Mouse (Mus musculus) myocyte (in vitro differentiated cells): ENCODE measurements at regions not wholly inside any gene's neighbourhood (a gene's known extent, or its start where the extent isn't known, plus 50 kb on each side); places are given as distances from the start of the nearest gene placed in this dataset.

Experiments used
- MAX ChIP-seq: IDR thresholded peaks from one replicate; pipeline ENCODE4 v1.6.1; 2011; ENCODE audit warnings: low read depth, mild to moderate bottlenecking, control low read depth
- MYOG ChIP-seq, 3 experiments: IDR thresholded peaks; one replicate each; pipeline ENCODE4 v1.6.1; 2011; ENCODE audit warnings: control low read depth in 2 of 3, low read depth in 2 of 3, mild to moderate bottlenecking in 2 of 3; ENCODE audit not compliant: insufficient read length in 2 of 3, control insufficient read depth in 1 of 3, insufficient read depth in 1 of 3
- POLR2A ChIP-seq: IDR thresholded peaks from one replicate; pipeline ENCODE4 v1.6.1; 2011; ENCODE audit warnings: low read depth, mild to moderate bottlenecking, control low read depth, moderate library complexity; ENCODE audit not compliant: insufficient read length
- POLR2AphosphoS2 ChIP-seq: IDR thresholded peaks from one replicate; pipeline ENCODE4 v1.6.1; 2011; ENCODE audit warnings: low read depth, control low read depth; ENCODE audit not compliant: insufficient read length
- SRF ChIP-seq: IDR thresholded peaks from one replicate; pipeline ENCODE4 v1.6.1; 2011; ENCODE audit warnings: low read depth; ENCODE audit not compliant: control insufficient read depth, insufficient read length
- USF1 ChIP-seq: IDR thresholded peaks from one replicate; pipeline ENCODE4 v1.6.1; 2011; ENCODE audit warnings: low read depth, mild to moderate bottlenecking, control low read depth, moderate library complexity

DNA sequence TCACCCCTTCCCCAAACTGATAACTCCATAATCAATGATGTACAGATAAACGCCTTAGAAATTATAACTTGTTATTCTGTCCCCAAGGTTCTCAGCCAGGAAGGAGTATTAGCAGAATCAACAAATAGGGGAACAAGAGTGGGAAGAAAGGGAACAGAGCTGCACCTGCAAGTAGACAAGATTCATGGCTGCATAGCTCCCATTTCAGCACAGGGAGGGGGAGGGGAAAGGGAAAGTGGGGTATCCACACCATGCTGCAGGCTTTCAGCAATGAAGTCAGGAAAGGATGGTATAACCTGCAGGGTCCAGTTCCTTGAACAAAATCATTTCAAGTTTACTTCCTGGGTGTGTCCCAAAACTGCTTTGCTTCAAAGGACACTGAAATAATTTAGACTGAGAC, 610.5 kb downstream of the Tox3 start:
- no peak for TF ChIP-seq SRF
- TF ChIP-seq POLR2A: no peak
- no peak for TF ChIP-seq MAX
- no peak for TF ChIP-seq USF1
- no peak for TF ChIP-seq MYOG (IDR thresholded peaks at IDR 0.05; ENCODE audit: control insufficient read depth in 1 of 3, insufficient read depth in 1 of 3, insufficient read length in 2 of 3, low read depth in 2 of 3)
- TF ChIP-seq POLR2AphosphoS2: no peak
